Mouse (Mus musculus) heart, adult 2 months (tissue): ENCODE results near the gene Prl2a1. TPM values are rescaled to one million over a fixed set of nuclear protein-coding genes. Genes with fewer than 3 reads are reported as not detected.
"Not testable (repeated sequence)": the region's sequence is repeated elsewhere in the genome, so short reads cannot be mapped to it uniquely, and the experiment has no call there.

ENCODE experiments used
- DNase-seq, 2 experiments: peaks; one replicate each; pipeline ENCODE4 v3.0.0; 2021
- H3K27ac ChIP-seq: fragments of 200-600 bp; 2 replicates; pipeline ENCODE4 v1.8.1; 2022
- H3K27me3 ChIP-seq: fragments of 200-500 bp; 2 replicates; pipeline ENCODE4 v1.6.1; 2012; ENCODE audit warnings: mild to moderate bottlenecking, low read length, inconsistent platforms, mixed read lengths; ENCODE audit not compliant: control insufficient read depth, insufficient read depth
- H3K36me3 ChIP-seq: fragments of 200-500 bp; 2 replicates; pipeline ENCODE4 v1.6.1; 2012; ENCODE audit warnings: low read length, inconsistent platforms; ENCODE audit not compliant: control insufficient read depth, insufficient read depth
- H3K4me1 ChIP-seq: fragments of 200-500 bp; 2 replicates; pipeline ENCODE4 v1.6.1; 2011; ENCODE audit warnings: low read length; ENCODE audit not compliant: control insufficient read depth, insufficient read depth
- H3K4me3 ChIP-seq: fragments of 200-600 bp; 2 replicates; pipeline ENCODE4 v1.8.1; 2022
- H3K79me2 ChIP-seq: fragments of 200-500 bp; replicated peaks from 2 replicates; pipeline ENCODE4 v1.6.1; 2012; ENCODE audit warnings: mild to moderate bottlenecking, inconsistent platforms, low read length, moderate library complexity, mixed read lengths; ENCODE audit not compliant: control insufficient read depth, insufficient read depth
- H3K9ac ChIP-seq: fragments of 200-500 bp; 2 replicates; pipeline ENCODE4 v1.6.1; 2012; ENCODE audit warnings: low read depth, mild to moderate bottlenecking, control low read depth, inconsistent platforms, low read length, mixed read lengths
- CTCF ChIP-seq: fragments of 200-600 bp; IDR thresholded peaks from 2 replicates; pipeline ENCODE4 v1.8.1; 2022; ENCODE audit warnings: antibody characterized with exemption, mild to moderate bottlenecking, moderate library complexity
- EP300 ChIP-seq: fragments of 200-500 bp; IDR thresholded peaks from 2 replicates; pipeline ENCODE4 v1.6.1; 2011; ENCODE audit warnings: low read depth, low read length, control low read depth; ENCODE audit not compliant: insufficient read depth
- POLR2A ChIP-seq: fragments of 200-500 bp; IDR thresholded peaks from 2 replicates; pipeline ENCODE4 v1.6.1; 2011; ENCODE audit warnings: mild to moderate bottlenecking, low read depth, low read length, control low read depth; ENCODE audit not compliant: insufficient read depth
- WGBS: fragments of 180-500 bp; shearing (Covaris S2); methylation state at CpG from one replicate; pipeline ENCODE4 v1.1.7; 2018; 5-methylcytosine and 5-hydroxymethylcytosine counted together
- intact Hi-C: fragments of 180-260 bp; cut with DNase I; formaldehyde crosslinking; loops from one replicate; pipeline ENCODE4 v1.15.1; 2025
- long read RNA-seq: library from polyadenylated mRNA; stranded (forward); transcript quantifications from one replicate; pipeline ENCODE4 v2.0.0, GENCODE M21; 2021
- polyA plus RNA-seq: library from polyadenylated mRNA; depleted of rRNA; stranded (reverse); fragments of >200 nt; gene quantifications from 2 replicates; pipeline ENCODE4 v1.2.3, GENCODE M21; 2012; rRNA removed
- total RNA-seq, 2 experiments: library from RNA; stranded (reverse); gene quantifications; 2 replicates each; pipeline ENCODE4 v1.2.3; 2021

Prl2a1 gene
- not detected for total RNA-seq
- not detected in 2 replicates for polyA plus RNA-seq
- long read RNA-seq: 0 reads

DNA sequence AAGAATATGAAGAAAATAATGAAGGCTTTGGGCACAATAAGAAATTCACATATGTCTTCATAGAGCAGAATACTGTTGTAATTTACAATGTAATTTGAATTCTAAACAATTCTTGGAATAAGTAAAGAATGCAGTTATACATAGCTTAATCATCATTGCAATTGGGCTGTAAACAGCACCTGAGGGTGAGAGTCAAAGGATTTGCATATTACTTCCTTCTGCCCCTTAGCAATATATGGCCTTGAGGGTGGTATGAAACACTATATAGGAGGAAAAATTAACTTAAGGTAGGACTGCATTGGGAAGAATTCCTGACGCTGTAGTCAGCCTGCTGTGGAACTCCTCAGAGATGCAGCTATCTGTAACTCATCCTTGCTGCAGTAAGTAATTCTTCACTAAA is at the start of gene Prl2a1:
Prl2a1 (plus strand) TSS at position 301 of the 400 bp plus-strand sequence.
- H3K4me3 ChIP-seq: no peak within 1 kb of the TSS
- no peak within 1 kb of the TSS for H3K9ac ChIP-seq
- TF ChIP-seq EP300: no peak
- no peak for TF ChIP-seq CTCF
- TF ChIP-seq POLR2A: no peak
- H3K36me3 ChIP-seq: no peaks in the 10 kb centered on the region
- H3K27ac ChIP-seq: no peak within 1 kb of the TSS
- no peak for DNase-seq
- intact Hi-C loops: no loop called here
- H3K79me2 ChIP-seq: no peaks in the 10 kb centered on the region
- H3K27me3 ChIP-seq: no peaks in the 10 kb centered on the region
- 76% methylated on average over 1 of the region's 1 CpGs for WGBS
- H3K4me1 ChIP-seq: no peaks in the 10 kb centered on the region

GRCm38 (mm10) chr13:27780704-27781103 is 20.8 kb upstream of the Prl2a1 start, which contains the start of gene Prl7c1:
TSS of gene Prl7c1 (minus strand) at chr13:27780804.
- H3K36me3 ChIP-seq, H3K79me2 ChIP-seq, H3K27ac ChIP-seq, DNase-seq, H3K9ac ChIP-seq, H3K4me3 ChIP-seq, H3K4me1 ChIP-seq, H3K27me3 ChIP-seq, intact Hi-C loops: not testable (repeated sequence)
- WGBS: 82% methylated on average over 3 of the region's 3 CpGs

GRCm38 (mm10) chr13:27799303-27799702 is 2.2 kb upstream of the Prl2a1 start:
- no peak overlapping the region for H3K27ac ChIP-seq
- H3K79me2 ChIP-seq: no peaks in the 10 kb centered on the region
- H3K4me3 ChIP-seq: no peak overlapping the region
- no peaks in the 10 kb centered on the region for H3K27me3 ChIP-seq
- H3K9ac ChIP-seq: no peak overlapping the region
- H3K36me3 ChIP-seq: no peaks in the 10 kb centered on the region
- DNase-seq: no peak
- TF ChIP-seq CTCF (no peak), EP300 (no peak), POLR2A (no peak)
- no peaks in the 10 kb centered on the region for H3K4me1 ChIP-seq
- intact Hi-C loops: no loop called here
- WGBS: 41% methylated on average over 4 of the region's 4 CpGs

DNA sequence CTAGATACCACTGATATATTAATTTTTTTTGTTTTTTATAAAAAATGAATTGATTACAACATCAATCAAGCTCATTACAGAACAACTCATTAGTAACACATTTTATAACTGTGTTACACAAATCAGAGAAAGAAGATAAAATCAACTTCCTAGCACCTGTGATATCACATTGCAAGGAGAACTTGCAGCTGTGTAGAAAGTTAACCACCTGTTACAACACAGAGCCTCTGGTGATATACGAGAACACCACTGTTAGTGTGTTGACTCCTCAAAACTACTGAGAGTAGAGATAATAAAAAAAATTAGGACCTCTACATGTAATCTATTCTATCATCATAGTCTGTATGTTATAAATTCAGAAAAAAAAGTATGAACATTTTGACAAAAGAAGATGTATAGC is 1.3 kb downstream of the Prl2a1 start:
- intact Hi-C loops: no loop called here
- TF ChIP-seq CTCF (no peak), EP300 (no peak), POLR2A (no peak)

DNA sequence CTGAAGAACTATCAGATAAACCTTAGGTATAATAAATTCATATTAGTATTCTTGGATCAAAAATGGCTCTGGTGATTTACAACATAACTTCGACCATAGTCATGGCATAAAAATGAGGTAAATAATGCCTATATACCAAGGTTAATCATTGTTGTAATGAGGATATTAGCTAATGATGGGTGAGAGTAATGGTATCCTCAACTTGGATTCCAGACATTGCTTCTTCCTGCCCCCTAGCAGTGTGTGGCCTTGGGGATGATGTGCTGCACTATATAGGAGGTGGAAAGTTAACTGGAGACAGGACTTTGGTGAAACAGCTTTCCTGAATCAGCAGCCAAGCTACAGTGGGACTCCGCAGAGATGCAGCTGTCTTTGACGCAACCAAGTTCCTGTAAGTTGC is 47.6 kb downstream of the Prl2a1 start, which contains the start of gene Prl2c1:
Prl2c1 (plus strand) TSS at position 301 of the 400 bp plus-strand sequence.
- WGBS: 85% methylated on average over 3 of the region's 3 CpGs

More for the DNA sequence above, 1.3 kb downstream of the Prl2a1 start:
- Histone ChIP-seq H3K27ac (no peak overlapping the region), H3K79me2 (no peaks in the 10 kb centered on the region), H3K4me1 (no peaks in the 10 kb centered on the region), H3K27me3 (no peaks in the 10 kb centered on the region), H3K9ac (no peak overlapping the region), H3K36me3 (no peaks in the 10 kb centered on the region), H3K4me3 (no peak overlapping the region)
- no peak for DNase-seq
- WGBS: 73% methylated on average over 1 of the region's 1 CpGs

More for the DNA sequence above, 47.6 kb downstream of the Prl2a1 start, which contains the start of gene Prl2c1:
- Histone ChIP-seq H3K4me3 (no peak within 1 kb of the TSS), H3K27me3 (no peaks in the 10 kb centered on the region), H3K27ac (no peak within 1 kb of the TSS), H3K9ac (no peak within 1 kb of the TSS), H3K4me1 (no peaks in the 10 kb centered on the region), H3K79me2 (no peaks in the 10 kb centered on the region), H3K36me3 (no peaks in the 10 kb centered on the region)
- TF ChIP-seq CTCF: no peak
- no peak for DNase-seq
- intact Hi-C loops: no loop called here

Other genes starting within 250 kb of the Prl2a1 start
- gene Prl8a9, start 237.0 kb upstream of the Prl2a1 start, total RNA-seq: not detected
- not detected in 2 replicates for gene Prl8a9, start 237.0 kb upstream of the Prl2a1 start, polyA plus RNA-seq
- not detected for gene Prl8a1, start 219.5 kb upstream of the Prl2a1 start, total RNA-seq
- gene Prl8a1, start 219.5 kb upstream of the Prl2a1 start, polyA plus RNA-seq: not detected in 2 replicates
- not detected for gene Prl7b1, start 191.1 kb upstream of the Prl2a1 start, total RNA-seq
- not detected in 2 replicates for gene Prl7b1, start 191.1 kb upstream of the Prl2a1 start, polyA plus RNA-seq
- not detected for gene Prl7a1, start 159.2 kb upstream of the Prl2a1 start, total RNA-seq
- gene Prl7a1, start 159.2 kb upstream of the Prl2a1 start, polyA plus RNA-seq: not detected in 2 replicates
- not detected for gene Prl7a2, start 133.6 kb upstream of the Prl2a1 start, total RNA-seq
- gene Prl7a2, start 133.6 kb upstream of the Prl2a1 start, polyA plus RNA-seq: not detected in 2 replicates
- not detected for gene Prl7d1, start 84.9 kb upstream of the Prl2a1 start, total RNA-seq
- gene Prl7d1, start 84.9 kb upstream of the Prl2a1 start, polyA plus RNA-seq: not detected in 2 replicates
- gene Prl7c1, start 20.9 kb upstream of the Prl2a1 start, total RNA-seq: not detected
- gene Prl7c1, start 20.9 kb upstream of the Prl2a1 start, polyA plus RNA-seq: not detected in 2 replicates
- not detected for gene Prl2c1, start 47.7 kb downstream of the Prl2a1 start, total RNA-seq
- gene Prl2c1, start 47.7 kb downstream of the Prl2a1 start, polyA plus RNA-seq: not detected in 2 replicates
- not detected for gene Prl4a1, start 214.6 kb downstream of the Prl2a1 start, total RNA-seq
- gene Prl4a1, start 214.6 kb downstream of the Prl2a1 start, polyA plus RNA-seq: not detected in 2 replicates